Mouse (Mus musculus) induced T-regulatory cell, adult 2 months (primary cell): ENCODE results near the gene Sco2.

Source experiments
- DNase-seq: peaks from one replicate; pipeline ENCODE4 v3.0.0-alpha.2; 2012; ENCODE audit warnings: low read depth

Gene Sco2

DNA sequence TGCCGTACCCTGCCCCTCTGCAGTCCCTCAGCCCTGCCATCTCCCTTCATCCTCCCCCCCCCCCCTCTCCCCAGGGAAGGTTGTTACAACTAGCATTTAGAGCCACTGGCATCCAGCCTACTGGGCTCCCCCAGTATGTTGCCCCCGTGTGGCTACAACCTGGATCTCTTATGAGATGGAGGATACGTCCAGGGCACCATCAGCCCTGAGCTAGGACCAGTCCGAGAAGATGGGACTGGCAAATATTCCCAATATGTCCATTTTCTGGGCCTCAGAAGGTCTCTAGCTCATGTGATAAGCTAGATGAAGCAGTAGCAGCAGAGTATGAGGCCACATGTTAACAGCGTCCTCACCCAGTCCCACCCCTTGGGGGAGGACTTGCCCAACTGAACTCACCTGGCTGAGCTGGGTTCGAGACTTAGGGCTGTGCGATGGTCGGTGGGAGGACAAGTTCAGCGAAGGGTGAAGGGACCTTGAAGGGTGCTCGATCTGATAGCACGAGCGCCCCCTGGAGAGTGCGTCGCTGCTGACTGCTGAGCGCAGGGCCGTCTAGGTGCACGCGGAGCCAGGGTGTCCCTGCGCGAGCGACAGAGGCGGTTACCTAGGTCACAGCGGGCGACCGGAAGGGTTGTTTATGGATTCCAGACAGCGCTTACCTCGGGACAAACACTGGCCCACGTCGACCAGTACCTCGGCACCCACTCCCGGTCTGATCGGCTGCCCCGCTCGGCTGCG is 452 bp downstream of the Sco2 start:
- peak; percentile 94 for DNase-seq

DNA sequence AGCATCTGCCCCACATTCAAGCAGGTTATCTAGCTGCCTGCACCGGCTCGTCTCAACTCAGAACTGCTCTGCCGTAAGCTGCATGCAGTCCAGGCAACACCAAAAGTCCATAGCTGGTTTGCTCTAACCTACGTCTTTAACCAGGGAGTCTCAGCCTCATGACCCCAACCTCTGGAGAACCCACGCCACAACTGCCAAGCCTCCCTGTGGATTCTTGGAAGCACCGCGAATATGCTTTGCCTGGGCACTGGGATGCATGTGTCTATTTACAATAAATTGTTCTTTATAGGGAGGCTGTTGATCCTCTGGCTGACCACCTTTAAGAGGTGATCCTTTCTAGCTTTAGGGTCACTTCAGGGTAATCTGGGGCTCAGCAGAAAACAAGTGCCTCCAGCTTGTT is 1.1 kb downstream of the Sco2 start:
- no peak for DNase-seq

DNA sequence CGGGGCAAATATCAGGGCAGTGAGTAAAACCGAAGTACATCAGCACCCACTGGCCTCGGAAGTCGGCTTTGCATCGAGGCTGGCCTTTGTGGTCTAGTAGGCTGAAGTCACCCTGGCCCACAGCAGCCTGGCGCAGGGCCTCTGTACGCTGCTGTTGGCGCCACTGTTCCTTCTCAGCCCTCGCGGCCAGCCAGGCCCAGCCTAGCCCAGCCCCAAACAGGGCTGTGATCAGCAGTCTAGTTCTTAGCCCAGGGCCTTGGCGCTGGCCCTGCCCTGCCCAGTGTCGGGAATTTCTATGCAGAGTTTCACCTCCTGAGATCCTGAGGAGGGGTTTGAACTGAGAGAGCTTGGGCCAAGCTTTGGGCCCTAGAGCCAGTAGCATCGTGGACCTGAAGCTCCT is 1.6 kb downstream of the Sco2 start:
- no peak for DNase-seq

DNA sequence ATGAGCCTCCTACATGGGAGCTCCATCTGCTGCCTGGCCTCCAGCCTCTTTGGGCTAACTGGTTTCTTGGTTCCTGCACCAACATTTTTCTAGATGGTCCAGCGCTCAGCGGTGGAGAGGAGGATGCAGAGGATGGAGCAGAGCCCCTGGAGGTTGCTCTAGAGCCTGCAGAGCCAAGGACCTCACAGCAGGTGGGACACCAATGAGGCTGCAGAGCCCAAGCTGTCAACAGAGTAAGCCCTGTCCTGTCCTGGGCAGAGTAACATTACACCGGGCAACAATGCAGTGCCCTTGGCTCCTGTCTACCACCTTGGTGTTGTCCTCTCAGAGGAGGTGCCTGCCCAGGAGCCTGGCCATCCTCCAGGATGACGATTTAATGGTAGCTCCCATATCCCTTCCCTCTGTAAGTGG is 8.5 kb downstream of the Sco2 start:
- DNase-seq, result no peak

DNA sequence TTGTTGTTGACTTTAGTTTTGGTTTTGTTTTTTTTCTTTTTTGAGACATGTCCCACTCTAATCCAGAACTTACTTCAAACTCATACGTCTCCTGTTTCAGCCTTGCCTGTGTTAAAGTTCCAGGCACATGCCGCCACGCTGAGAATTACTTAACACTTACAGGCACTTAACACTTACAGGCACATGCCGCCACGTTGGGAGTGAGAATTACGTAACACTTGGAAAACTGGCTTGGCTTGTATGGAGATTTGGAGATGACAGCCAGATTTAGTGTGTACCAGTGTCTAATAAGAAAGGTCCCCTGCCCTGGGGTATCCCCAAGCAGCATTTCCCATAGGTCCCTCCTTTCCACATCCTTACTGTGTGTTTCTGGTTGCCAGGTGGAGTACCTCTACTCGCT is 10.6 kb downstream of the Sco2 start:
- DNase-seq, result no peak

DNA sequence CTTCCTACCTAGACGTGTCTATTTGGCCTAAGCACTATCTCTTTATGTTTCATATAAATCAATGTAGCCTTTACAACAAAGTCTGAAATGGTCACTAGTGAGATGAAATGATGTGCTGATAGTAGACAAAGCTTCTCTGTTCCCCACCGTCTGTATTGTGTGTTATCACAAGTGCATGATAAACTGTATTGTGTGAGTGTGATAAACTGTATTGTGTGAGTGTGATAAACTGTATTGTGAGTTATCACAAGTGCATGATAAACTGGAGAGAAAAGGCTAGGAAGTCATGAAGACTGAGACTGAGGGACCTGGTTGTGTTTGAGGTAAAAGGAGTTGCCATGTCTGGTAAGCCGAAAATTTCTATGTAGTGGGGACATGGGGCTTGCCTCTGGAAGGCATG is 14.9 kb downstream of the Sco2 start:
- no peak for DNase-seq

DNA sequence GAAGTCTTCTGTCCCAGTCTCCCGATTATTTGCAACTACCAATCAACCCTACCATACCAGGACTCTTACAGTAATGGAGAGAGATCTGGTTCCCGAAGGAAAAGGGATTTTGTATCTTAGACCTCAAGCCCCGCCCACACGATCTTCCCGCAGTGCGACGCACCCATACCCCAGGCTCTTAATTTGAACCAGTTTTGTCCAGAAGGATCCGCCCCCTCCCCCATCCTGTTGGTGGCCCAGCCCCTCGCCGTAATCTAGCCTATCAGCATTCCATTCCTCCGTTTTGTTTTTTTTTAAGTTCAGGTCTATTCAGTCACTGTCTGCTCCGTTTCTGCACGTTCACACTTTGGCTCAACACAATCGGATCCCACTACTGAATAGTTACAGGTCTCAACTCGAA is 17.3 kb downstream of the Sco2 start:
- DNase-seq, result peak; percentile 89

DNA sequence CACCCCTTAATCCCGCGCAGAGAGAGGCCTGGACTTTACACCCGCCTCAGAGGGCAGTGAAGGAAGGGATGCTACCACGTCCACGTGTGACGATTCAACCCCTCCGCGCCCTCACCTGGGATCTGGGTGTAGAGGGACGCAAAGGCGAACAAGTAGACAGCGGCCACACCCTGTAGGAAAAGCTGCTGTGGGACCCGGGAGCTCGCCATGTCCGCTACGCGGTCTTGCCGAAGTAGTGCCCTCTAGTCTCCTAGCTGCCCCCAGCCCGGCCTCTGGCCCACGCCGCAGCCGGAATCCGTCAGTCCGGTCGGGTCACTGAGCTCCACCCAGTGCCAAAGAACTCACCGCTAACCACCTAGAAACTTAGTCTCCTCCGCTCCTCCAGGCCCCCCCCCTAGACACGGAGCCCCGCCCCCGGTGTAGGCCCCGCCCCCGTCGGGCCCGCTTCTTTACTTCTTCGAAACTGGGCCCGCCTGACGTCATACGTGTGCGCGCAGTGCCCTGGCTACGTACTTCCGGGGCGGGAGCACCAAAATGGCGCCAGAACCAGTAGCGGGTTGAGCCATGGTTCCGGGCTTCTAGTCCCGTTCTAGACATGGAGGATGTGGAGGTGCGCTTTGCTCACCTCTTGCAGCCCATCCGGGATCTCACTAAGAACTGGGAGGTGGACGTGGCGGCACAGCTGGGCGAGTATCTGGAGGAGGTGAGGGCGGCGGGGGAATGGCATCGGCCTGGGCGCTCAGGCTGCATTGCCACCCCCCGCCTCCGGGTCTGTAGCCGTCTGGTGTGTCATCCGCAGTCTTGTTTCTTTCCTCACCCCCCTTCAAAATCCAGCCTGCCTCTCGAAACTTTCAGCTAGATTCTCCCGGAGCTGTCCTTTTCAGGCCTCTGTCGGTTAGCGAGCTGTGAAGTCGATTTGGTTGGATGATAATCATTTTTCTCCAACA is 18.1 kb downstream of the Sco2 start, which contains the start of the genes Lmf2 and Ncaph2:
TSS of gene Lmf2 (minus strand) at position 419 of the 947 bp plus-strand sequence.
TSS of gene Ncaph2 (plus strand) at position 479 of the 947 bp plus-strand sequence.
- peak; percentile 99 for DNase-seq

DNA sequence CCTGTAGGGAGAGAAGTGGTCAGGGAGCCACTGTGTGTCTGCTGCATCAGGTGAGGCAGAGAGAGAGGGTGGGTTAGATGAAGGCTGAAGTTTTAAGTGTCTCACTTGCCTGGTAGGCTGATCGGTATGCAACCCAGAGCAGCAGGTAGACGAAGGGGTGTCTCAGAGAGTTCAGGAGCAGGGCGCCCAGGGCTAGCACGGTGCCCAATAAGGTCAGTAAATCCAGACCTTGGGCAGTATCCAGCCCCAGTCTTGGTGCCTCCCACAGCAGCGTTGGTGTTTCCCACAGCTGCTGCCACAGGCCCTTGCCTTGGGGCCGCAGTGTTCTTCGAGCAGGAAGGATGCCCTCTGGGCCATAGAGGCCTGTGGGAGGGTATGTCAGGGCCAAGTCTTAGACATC is 19.2 kb downstream of the Sco2 start:
- DNase-seq, result no peak

DNA sequence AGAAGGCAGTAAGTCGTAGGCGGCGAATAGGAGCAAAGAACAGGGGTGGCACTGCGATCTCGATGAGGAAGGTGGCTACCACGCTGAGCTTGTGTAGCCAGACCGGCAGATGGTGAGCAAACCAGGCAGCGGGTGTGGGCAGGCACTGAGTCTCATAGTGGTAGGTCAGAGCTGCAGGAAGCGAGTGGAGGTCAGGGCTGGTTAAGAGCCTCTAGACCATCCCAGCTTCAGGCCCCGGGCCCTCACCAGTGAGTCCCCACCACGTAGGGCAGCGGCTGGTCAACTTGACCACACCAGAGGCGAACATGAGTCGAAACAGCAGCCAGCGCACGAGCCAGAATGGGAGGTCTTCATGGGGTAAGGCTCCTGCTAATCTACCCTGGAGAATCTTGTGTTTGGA is 19.8 kb downstream of the Sco2 start:
- no peak for DNase-seq

DNA sequence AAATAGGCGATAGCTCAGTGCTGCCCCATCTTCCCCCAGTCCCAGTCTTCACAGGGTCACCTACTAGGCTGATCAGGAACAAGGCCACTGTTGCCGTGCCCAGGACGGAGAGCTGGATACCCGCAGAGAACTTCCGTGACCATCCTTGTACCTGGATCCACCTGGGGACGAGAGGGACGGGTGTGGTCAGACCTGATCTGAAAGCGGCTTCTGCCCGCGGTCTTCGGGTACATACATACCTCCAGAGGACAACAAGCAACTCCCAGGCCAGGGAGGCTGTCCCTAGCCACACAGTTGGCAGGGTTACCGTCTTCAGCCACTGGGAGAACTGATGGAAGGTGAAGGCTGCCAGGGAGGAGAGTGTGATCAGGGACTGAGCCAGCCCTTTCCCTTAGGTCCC is 20.9 kb downstream of the Sco2 start:
- no peak for DNase-seq

DNA sequence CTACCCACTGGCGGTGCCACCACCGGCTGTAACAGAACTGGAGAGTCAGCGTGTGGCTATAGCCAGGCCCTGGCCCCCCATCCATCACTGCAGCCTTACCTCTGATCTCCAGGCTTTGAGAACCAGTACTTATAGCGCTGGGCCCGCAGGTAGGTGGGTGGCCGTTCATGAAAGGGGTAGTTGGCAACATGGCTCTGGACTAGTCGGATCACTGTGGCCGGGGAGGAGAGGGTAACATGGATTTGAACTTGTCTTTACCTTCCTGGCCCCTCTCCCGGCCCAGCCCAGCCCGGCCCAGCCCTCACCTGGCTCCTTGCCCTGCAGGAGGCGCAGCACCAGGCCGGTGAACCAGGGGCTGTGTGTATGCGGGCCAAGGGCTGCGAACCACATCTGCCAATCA is 21.6 kb downstream of the Sco2 start:
- no peak for DNase-seq

DNA sequence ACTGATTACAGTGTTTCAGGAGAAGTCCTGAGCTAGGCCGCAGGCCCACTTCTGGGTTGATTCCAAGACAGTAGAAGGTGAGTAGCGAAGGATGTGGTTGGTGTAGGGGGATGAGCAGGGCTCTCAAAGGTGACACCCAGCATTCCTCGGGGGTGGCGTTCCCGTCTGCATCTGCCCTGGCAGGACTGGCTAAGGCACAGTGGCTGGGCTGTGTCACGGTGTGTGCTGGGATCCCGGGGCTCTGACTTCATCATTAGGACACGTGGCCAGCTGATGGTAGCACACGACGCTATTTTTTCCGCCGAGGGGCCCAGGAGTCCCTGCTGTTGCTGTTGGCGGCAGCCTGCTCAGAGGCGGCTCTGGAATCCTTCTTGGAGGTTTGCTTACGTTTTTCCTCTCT is 22.3 kb downstream of the Sco2 start:
- no peak for DNase-seq

DNA sequence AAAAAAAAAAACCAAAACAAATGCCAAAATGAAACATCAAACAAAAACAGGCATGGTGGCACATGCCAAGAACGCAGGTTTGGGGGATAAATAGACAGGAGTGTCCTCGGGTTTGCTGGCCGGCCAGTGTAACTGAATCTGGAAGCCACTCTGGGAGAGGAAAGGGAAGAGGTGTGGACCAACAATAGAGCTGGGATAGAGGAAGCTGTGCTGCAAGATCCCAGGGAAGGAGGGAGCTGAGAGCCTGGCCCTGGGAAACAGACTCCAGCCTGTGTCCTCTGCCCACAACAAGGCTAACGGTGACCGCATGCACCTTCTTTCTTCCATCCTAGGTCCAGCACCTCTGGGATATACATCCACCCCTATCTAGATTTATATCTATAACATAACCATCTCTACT is 23.2 kb downstream of the Sco2 start:
- no peak for DNase-seq

DNA sequence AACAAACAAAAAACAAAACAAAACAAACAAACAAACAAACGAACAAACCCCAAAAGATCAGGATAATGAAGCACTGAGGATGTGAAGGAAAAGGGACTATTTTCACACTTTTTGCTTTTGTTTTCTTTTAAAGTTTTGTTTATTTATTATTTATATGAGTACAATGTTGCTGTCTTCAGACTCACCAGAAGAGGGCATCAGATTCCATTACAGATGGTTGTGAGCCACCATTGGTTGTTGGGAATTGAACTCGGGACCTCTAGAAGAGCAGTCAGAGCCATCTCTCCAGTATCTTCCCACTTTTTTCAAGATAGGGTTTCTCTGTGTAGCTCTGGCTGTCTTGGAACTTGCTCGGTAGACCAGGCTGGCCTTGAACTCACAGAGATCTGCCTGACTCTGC is 30.3 kb downstream of the Sco2 start:
- DNase-seq, result peak; percentile 44

DNA sequence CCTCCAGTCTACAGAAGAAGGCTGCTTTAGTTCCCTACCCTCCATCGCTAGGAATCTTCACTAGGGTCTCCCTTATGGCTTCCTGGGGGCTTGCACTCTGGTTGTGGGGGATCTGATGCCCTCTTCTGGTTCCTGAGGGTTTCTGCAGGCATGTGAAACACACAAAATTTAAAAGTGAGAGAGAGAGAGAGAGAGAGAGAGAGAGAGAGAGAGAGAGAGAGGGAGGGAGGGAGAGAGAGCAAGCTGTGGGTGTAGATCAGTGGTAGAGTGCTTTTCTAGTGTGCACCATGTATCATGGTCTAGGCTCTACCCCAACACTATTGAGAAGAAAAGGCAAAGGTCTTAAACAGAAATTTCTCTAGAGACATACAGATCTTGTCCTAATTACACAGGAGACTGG is 32.0 kb downstream of the Sco2 start:
- DNase-seq, result no peak

DNA sequence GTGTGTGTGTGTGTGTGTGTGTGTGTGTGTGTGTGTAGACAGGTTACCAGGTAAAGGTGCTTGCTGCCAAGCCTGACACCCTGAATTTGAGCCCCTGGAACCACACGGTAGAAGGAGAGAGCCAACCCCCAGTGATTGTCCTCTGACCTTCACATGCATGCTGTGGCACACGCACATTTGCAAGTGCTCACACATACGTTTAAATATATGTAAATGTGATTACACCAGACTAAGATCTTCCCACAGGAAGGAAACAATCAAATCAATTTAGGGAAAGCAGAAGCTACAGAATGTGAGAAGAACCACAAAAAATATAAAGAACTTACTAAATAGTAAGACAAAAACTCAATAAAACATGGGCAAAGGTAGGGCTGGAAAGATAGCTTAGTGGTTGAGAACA is 33.5 kb downstream of the Sco2 start:
- no peak for DNase-seq

DNA sequence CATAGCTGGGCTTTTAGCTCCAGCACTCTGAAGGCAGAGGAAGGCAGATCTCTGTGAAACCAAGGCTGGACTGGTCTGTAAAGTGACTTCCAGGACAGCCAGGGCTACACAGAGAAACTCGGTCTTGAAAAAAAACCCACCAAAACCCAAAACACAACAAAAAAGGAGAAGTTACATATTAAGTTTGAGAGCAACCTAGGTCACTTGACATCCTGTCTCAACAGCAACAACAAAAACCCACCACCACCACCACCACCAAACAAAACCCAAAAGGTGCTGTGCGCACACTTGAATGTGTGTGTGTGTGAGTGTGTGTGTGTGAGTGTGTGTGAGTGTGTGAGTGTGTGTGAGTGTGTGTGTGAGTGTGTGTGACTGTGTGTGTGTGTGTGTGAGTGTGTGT is 34.0 kb downstream of the Sco2 start:
- no peak for DNase-seq

DNA sequence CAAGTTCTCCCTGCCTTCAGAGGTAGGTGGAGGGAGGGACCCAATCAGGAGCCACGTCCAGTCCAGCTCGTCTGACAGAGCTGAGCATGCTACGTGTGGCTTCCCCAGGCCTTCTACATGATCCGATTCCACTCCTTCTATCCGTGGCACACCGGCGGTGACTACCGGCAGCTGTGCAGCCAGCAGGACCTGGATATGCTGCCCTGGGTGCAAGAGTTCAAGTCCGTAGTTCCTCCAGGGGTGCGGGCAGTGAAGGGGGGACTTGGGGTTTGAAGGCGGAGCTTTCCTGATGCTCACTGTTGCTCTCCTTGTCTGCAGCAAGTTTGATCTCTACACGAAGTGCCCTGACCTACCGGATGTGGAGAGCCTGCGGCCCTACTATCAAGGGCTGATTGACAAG is 37.2 kb downstream of the Sco2 start:
- no peak for DNase-seq

DNA sequence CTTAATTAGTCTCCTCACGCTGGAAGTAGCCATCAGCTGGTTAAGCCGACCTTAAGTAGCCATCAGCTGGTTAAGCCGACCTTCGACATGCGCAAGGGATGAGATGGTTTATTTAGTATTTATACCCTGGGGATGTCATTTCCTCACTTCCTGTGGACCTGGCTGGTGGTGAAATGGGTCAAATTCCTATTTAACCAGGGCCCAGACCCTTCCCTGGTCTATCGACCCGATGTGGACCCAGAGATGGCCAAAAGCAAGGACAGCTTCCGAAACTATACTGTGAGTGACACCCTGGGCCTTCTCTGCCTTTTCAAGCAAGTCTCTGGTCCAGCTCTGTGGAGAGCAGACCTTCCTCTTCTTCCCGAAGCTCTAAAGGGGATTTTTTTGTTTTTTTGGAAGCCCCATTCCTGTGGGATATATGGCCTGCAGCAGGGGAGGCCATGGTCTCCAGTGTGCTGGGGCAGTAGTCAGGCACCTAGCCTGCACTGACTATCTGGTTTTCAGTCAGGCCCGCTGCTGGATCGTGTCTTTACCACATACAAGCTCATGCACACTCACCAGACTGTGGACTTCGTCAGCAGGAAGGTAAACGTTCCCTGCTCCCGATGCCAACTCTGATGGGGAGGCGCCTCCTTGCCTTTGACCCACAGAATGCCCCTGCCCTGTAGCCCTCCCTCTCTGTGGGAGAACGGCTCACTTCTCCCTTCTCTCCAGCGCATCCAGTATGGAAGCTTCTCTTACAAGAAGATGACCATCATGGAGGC is 38.7 kb downstream of the Sco2 start:
- no peak for DNase-seq

DNA sequence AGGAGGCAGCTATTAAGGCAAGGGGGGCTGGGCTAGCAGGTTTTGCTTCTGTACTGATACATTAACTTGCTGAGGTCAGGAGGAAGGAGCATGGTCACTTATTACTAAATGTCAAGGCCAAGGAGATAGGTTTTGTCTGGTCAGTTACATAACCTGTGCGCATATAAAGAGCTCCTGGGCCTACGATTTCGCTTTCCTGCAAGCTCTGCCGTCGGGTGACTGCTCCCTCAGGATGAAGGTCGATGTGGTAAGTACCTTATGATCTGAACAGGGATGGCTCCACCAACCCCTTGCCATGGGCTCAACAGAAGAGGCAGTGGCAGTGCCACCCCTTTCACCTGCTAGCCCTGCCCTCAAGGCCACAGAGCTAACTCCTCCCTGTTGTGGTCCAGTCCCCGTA is 39.4 kb downstream of the Sco2 start, which contains the start of gene Miox:
TSS of gene Miox (plus strand) at position 128 of the 400 bp plus-strand sequence.
- no peak for DNase-seq

DNA sequence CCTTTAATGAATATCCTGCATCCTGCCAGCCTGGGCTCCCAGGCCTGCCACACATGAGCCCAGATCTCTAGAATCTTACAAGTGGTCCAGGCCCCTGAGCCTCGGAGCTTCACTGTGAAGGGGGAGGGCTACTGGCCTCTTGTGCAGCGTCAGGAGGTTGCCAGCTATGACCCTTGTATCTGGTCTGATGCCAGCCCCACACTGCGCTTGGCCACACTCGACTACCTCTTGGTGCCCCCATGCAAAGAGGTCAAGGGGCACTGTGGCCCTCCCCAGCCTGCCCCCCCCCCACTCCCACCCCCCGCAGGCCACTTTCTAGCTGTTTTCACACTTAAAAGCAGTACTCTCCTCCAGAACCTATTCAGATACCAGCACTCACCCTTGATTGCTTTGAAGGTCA is 47.2 kb downstream of the Sco2 start:
- DNase-seq, result no peak
